Mouse (Mus musculus): ENCODE measurements around the gene Dbh.

- no peak for TF ChIP-seq CTCF (IDR thresholded peaks at IDR 0.05)
- TF ChIP-seq EP300 (IDR thresholded peaks at IDR 0.05) = no peak
These were observed 33.7 kb downstream of the Dbh start for GRCm38 (mm10) chr2:27198551-27199246.
